Mouse (Mus musculus) layer of hippocampus, adult 2 months (tissue): ENCODE data around the gene Apopt1. TPM values are rescaled to one million over a fixed set of nuclear protein-coding genes. Genes with fewer than 3 reads are reported as not detected.

Experiments used
- DNase-seq, 2 experiments: peaks; one replicate each; pipeline ENCODE4 v3.0.0; 2022; ENCODE audit warnings: low spot score in 2 of 2
- H3K27ac ChIP-seq: fragments of 200-600 bp; 2 replicates; pipeline ENCODE4 v1.8.1; 2022
- H3K4me3 ChIP-seq: fragments of 200-600 bp; 2 replicates; pipeline ENCODE4 v1.8.1; 2022; ENCODE audit warnings: mild to moderate bottlenecking
- CTCF ChIP-seq: fragments of 200-600 bp; conservative IDR thresholded peaks from 2 replicates; pipeline ENCODE4 v1.8.1; 2022; ENCODE audit warnings: antibody characterized with exemption, mild to moderate bottlenecking, moderate library complexity
- total RNA-seq, 2 experiments: library from RNA; stranded (reverse); gene quantifications; 2 replicates each; pipeline ENCODE4 v1.2.3; 2021

The Apopt1 gene
- total RNA-seq, 2 experiments from 2014 or later = 35.7 to 36.8 TPM

GRCm38 (mm10) chr12:111687350-111688068 is 25.6 kb upstream of the Apopt1 start:
- TF ChIP-seq CTCF = no peak
- no peak overlapping the region for H3K4me3 ChIP-seq
- H3K27ac ChIP-seq = peak overlapping the region; percentile 86
- DNase-seq = peak in 1 of 2 experiments; percentile 60

- Histone ChIP-seq H3K4me3 (no peak overlapping the region), H3K27ac (peak overlapping the region; percentile 86)
- TF ChIP-seq CTCF = no peak
- no peak for DNase-seq
Measured at GRCm38 (mm10) chr12:111688069-111688428, 25.0 kb upstream of the Apopt1 start.

GRCm38 (mm10) chr12:111689426-111689825 is 23.6 kb upstream of the Apopt1 start:
- TF ChIP-seq CTCF = no peak
- Histone ChIP-seq H3K27ac (peak overlapping the region; percentile 7; the same call in 1 of the 2 replicates), H3K4me3 (no peak overlapping the region)
- no peak for DNase-seq

GRCm38 (mm10) chr12:111691346-111691872 is 21.7 kb upstream of the Apopt1 start:
- no peak for DNase-seq
- Histone ChIP-seq H3K27ac (peak overlapping the region; percentile 94), H3K4me3 (no peak overlapping the region)
- peak; percentile 24; the same call in 1 of the 2 replicates for TF ChIP-seq CTCF

GRCm38 (mm10) chr12:111692899-111693298 is 20.2 kb upstream of the Apopt1 start:
- DNase-seq = no peak
- Histone ChIP-seq H3K27ac (peak overlapping the region; percentile 94), H3K4me3 (no peak overlapping the region)
- TF ChIP-seq CTCF = no peak

- TF ChIP-seq CTCF = no peak
- Histone ChIP-seq H3K27ac (peak overlapping the region; percentile 94), H3K4me3 (no peak overlapping the region; the same call in 1 of the 2 replicates)
- DNase-seq = peak; percentile 76 to 88
Measured at GRCm38 (mm10) chr12:111693341-111694270, 19.5 kb upstream of the Apopt1 start.

- Histone ChIP-seq H3K4me3 (no peak overlapping the region; the same call in 1 of the 2 replicates), H3K27ac (peak overlapping the region; percentile 94)
- no peak for TF ChIP-seq CTCF
- no peak for DNase-seq
Measured at GRCm38 (mm10) chr12:111694271-111694781, 18.7 kb upstream of the Apopt1 start.

GRCm38 (mm10) chr12:111694880-111695804 is 17.9 kb upstream of the Apopt1 start:
- Histone ChIP-seq H3K27ac (peak overlapping the region; percentile 94), H3K4me3 (no peak overlapping the region; the same call in 1 of the 2 replicates)
- TF ChIP-seq CTCF = no peak
- DNase-seq = peak; percentile 62 to 72

GRCm38 (mm10) chr12:111696239-111696638 is 16.8 kb upstream of the Apopt1 start:
- no peak overlapping the region for H3K4me3 ChIP-seq
- peak; percentile 90 for TF ChIP-seq CTCF
- H3K27ac ChIP-seq = peak overlapping the region; percentile 94
- DNase-seq = peak; percentile 74 to 76

GRCm38 (mm10) chr12:111697708-111698107 is 15.4 kb upstream of the Apopt1 start:
- TF ChIP-seq CTCF = no peak
- no peak for DNase-seq
- Histone ChIP-seq H3K27ac (no peak overlapping the region), H3K4me3 (no peak overlapping the region)

GRCm38 (mm10) chr12:111698346-111698913 is 14.6 kb upstream of the Apopt1 start:
- DNase-seq = no peak
- H3K4me3 ChIP-seq = no peak overlapping the region
- no peak overlapping the region for H3K27ac ChIP-seq
- TF ChIP-seq CTCF = no peak
